ENCODE assay signal across 13 mouse cellular contexts in genomic region chr4:95025847-95026600, GRCm38 (mm10). TPM values are rescaled to one million over a fixed set of nuclear protein-coding genes. Genes with fewer than 3 reads are reported as not detected.
DNase-seq lines count a peak whose midpoint lies in the region; ATAC-seq and TF ChIP-seq lines count a peak whose summit lies in the region.
"Had no signal": no experiment of that assay in that cellular context is flagged by ENCODE, and none has a peak within 500 bp of the region (broad histone marks: within the 10 kb centered on the region; RNA-seq: fewer than 3 reads in every experiment).

No protein-coding gene starts in this region.

- intact Hi-C loops in gastrocnemius, adult 2 months (cut with DNase I), result no loop called here

- H3K9me3 ChIP-seq in heart, embryonic 12.5 days (replicated peaks), result no peaks in the 10 kb centered on the region
- H3K9me3 ChIP-seq in forebrain, embryonic 13.5 days (replicated peaks), result no peaks in the 10 kb centered on the region
- H3K9me3 ChIP-seq in midbrain, embryonic 14.5 days (ENCODE audit: control insufficient read depth, low read length), result no peaks in the 10 kb centered on the region
- no peaks in the 10 kb centered on the region for H3K9me3 ChIP-seq in limb, embryonic 10.5 days (replicated peaks)
- H3K9me3 ChIP-seq: G1E; limb, embryonic 13.5 days had no signal

- DNase-seq in heart, adult 11 months, result peak; percentile 78
- peak; percentile 85 for DNase-seq in 3T3-L1 (ENCODE audit: low read depth, low spot score)
- DNase-seq in midbrain, embryonic 14.5 days, result peak; percentile 52
- no peak for DNase-seq in kidney, adult 18-20 months
- DNase-seq in gastrocnemius, adult 2 months, result no peak
- DNase-seq in limb, embryonic 10.5 days (ENCODE audit: low spot score), result no peak
- DNase-seq: B cell, adult 2 months; lung, embryonic 14.5 days; thymus, adult 2 months had no signal

- 78% methylated on average over 16 of the region's 16 CpGs for WGBS in heart, embryonic 12.5 days
- WGBS in forebrain, embryonic 13.5 days, result 53% methylated on average over 16 of the region's 16 CpGs
- WGBS in midbrain, embryonic 14.5 days, result 39% methylated on average over 16 of the region's 16 CpGs
- WGBS in limb, embryonic 10.5 days, result 88% methylated on average over 16 of the region's 16 CpGs

- no peak for ATAC-seq in heart, embryonic 12.5 days (ENCODE audit: insufficient number of reproducible peaks, low FRiP score)
- ATAC-seq in forebrain, embryonic 13.5 days, result peak; percentile 78; the same call in 1 of the 2 replicates
- peak; percentile 55; the same call in 1 of the 2 replicates for ATAC-seq in midbrain, embryonic 14.5 days (ENCODE audit: low FRiP score, low TSS enrichment)

- no peak overlapping the region for H3K4me2 ChIP-seq in heart, embryonic 12.5 days
- no peak overlapping the region for H3K4me2 ChIP-seq in forebrain, embryonic 13.5 days
- H3K4me2 ChIP-seq in midbrain, embryonic 14.5 days (ENCODE audit: low read length), result peak overlapping the region; percentile 33; the same call in 1 of the 2 replicates
- H3K4me2 ChIP-seq: limb, embryonic 13.5 days; lung, embryonic 14.5 days had no signal

- peaks cover 2% of the 10 kb centered on the region for H3K4me1 ChIP-seq in heart, embryonic 12.5 days (replicated peaks)
- H3K4me1 ChIP-seq in forebrain, embryonic 13.5 days, result no peaks in the 10 kb centered on the region
- H3K4me1 ChIP-seq in midbrain, embryonic 14.5 days (ENCODE audit: control insufficient read depth, insufficient read depth, low read length), result no peaks in the 10 kb centered on the region
- H3K4me1 ChIP-seq in limb, embryonic 10.5 days, result no peaks in the 10 kb centered on the region
- H3K4me1 ChIP-seq: limb, embryonic 13.5 days had no signal

- H3K27me3 ChIP-seq in heart, embryonic 12.5 days (replicated peaks), result no peaks in the 10 kb centered on the region
- H3K27me3 ChIP-seq in forebrain, embryonic 13.5 days, result no peaks in the 10 kb centered on the region
- H3K27me3 ChIP-seq in midbrain, embryonic 14.5 days (ENCODE audit: control insufficient read depth, insufficient read depth, low read length), result no peaks in the 10 kb centered on the region
- H3K27me3 ChIP-seq in limb, embryonic 10.5 days (ENCODE audit: low read depth, poor library complexity, severe bottlenecking), result no peaks in the 10 kb centered on the region
- H3K27me3 ChIP-seq: limb, embryonic 13.5 days had no signal

- H3K9ac ChIP-seq in heart, embryonic 12.5 days, result no peak overlapping the region
- H3K9ac ChIP-seq in forebrain, embryonic 13.5 days, result no peak overlapping the region
- H3K9ac ChIP-seq in midbrain, embryonic 14.5 days (replicated peaks; ENCODE audit: low read length), result no peak overlapping the region
- H3K9ac ChIP-seq: limb, embryonic 13.5 days; lung, embryonic 14.5 days had no signal

- H3K36me3 ChIP-seq in heart, embryonic 12.5 days, result no peaks in the 10 kb centered on the region
- H3K36me3 ChIP-seq in forebrain, embryonic 13.5 days (ENCODE audit: poor library complexity, severe bottlenecking), result no peaks in the 10 kb centered on the region
- H3K36me3 ChIP-seq in midbrain, embryonic 14.5 days (ENCODE audit: control insufficient read depth, insufficient read depth, low read length), result no peaks in the 10 kb centered on the region
- H3K36me3 ChIP-seq in limb, embryonic 10.5 days, result no peaks in the 10 kb centered on the region
- H3K36me3 ChIP-seq: G1E; limb, embryonic 13.5 days had no signal

- no peak overlapping the region for H3K4me3 ChIP-seq in heart, embryonic 12.5 days
- no peak overlapping the region for H3K4me3 ChIP-seq in forebrain, embryonic 13.5 days
- no peak overlapping the region for H3K4me3 ChIP-seq in midbrain, embryonic 14.5 days (replicated peaks; ENCODE audit: low read depth, low read length)
- H3K4me3 ChIP-seq in gastrocnemius, adult 2 months, result no peak overlapping the region
- H3K4me3 ChIP-seq in limb, embryonic 10.5 days, result no peak overlapping the region
- H3K4me3 ChIP-seq: limb, embryonic 13.5 days had no signal

- no peak overlapping the region for H3K27ac ChIP-seq in heart, embryonic 12.5 days (ENCODE audit: poor library complexity, severe bottlenecking)
- no peak overlapping the region for H3K27ac ChIP-seq in forebrain, embryonic 13.5 days
- no peak overlapping the region for H3K27ac ChIP-seq in midbrain, embryonic 14.5 days (replicated peaks; ENCODE audit: low read depth, low read length)
- H3K27ac ChIP-seq in gastrocnemius, adult 2 months, result no peak overlapping the region
- H3K27ac ChIP-seq in limb, embryonic 10.5 days, result no peak overlapping the region
- H3K27ac ChIP-seq: limb, embryonic 13.5 days had no signal

- TF ChIP-seq CTCF in gastrocnemius, adult 2 months (IDR thresholded peaks at IDR 0.05), result no peak

RNA-seq across cellular contexts. Expression of gene Jun, which starts 26.0 kb away (rescaled TPM):
- polyA plus RNA-seq in heart, embryonic 12.5 days (2016; fragmentation: Nextera tagmentation; extraction: Ambion mirVana), result 95.0 and 95.1 TPM in 2 replicates
- polyA plus RNA-seq in forebrain, embryonic 13.5 days (2015; fragmentation: Nextera tagmentation; extraction: Ambion mirVana), result 87.2 and 97.6 TPM in 2 replicates
- 23.5 and 29.8 TPM in 2 replicates for polyA plus RNA-seq in midbrain, embryonic 14.5 days (2014; fragmentation: Nextera tagmentation; extraction: Ambion mirVana)
- total RNA-seq in gastrocnemius, adult 2 months (2021), result 10 to 100 TPM; 41.1 to 59.2 TPM
- polyA plus RNA-seq in limb, embryonic 10.5 days (2016; fragmentation: Nextera tagmentation; extraction: Ambion mirVana), result 24.6 and 45.4 TPM in 2 replicates

RNA-seq across cellular contexts. Expression of gene Mysm1, which starts 47.1 kb away (rescaled TPM):
- polyA plus RNA-seq in heart, embryonic 12.5 days (2016; fragmentation: Nextera tagmentation; extraction: Ambion mirVana), result 23.6 TPM in 2 replicates
- 31.9 and 32.7 TPM in 2 replicates for polyA plus RNA-seq in forebrain, embryonic 13.5 days (2015; fragmentation: Nextera tagmentation; extraction: Ambion mirVana)
- polyA plus RNA-seq in midbrain, embryonic 14.5 days (2014; fragmentation: Nextera tagmentation; extraction: Ambion mirVana), result 29.5 and 33.4 TPM in 2 replicates
- total RNA-seq in gastrocnemius, adult 2 months (2021), result 1 to 10 TPM; 8.2 to 9.8 TPM
- polyA plus RNA-seq in limb, embryonic 10.5 days (2016; fragmentation: Nextera tagmentation; extraction: Ambion mirVana), result 21.9 and 31.5 TPM in 2 replicates

Comparison
In these comparisons a context has a peak if more than half of its experiments do, and no peak if none do; other contexts are left out.
1. DNase-seq: peak in heart, adult 11 months (single experiment), 3T3-L1 (single experiment) and midbrain, embryonic 14.5 days (single experiment); none in kidney, adult 18-20 months (single experiment), gastrocnemius, adult 2 months (single experiment) and limb, embryonic 10.5 days (single experiment).